Mouse (Mus musculus): ENCODE measurements at regions not wholly inside any gene's neighbourhood (a gene's known extent, or its start where the extent isn't known, plus 50 kb on each side); places are given as distances from the start of the nearest gene placed in this dataset.

DNA sequence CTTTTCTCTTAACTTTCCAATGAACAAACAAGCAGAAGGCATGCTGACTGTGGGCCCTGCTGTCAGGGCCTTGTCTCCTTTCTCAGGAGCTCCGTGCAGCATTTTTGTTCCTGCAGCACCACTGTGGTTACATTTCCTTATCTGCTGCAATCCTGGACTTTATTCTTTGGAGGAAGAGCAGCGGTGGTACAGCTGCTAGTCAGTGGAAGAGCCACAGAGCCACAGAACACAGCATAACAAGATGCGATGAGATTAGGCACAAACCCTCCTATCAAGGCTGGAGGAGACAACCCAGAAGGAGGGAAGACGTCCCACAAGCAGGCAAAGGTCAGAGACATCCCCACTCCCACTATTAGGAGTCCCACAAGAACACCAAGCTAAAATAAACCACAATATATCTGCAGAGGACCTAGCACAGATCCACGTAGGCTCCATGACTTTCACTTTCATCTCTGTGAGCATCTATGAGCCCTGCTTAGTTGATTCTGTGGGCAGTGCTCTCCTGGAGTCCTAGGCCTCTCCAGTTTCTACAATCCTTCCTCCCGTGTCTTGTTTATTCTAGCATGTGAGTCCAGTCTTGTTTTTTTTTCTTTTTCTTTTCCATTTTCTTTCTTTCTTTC is 133.0 kb downstream of the Zfp619 start:
- DNase-seq (ENCODE audit: low read depth, low spot score): no peak
- H3K27ac ChIP-seq (ENCODE audit: control insufficient read depth, low read depth, low read length): no peak overlapping the region
- H3K79me2 ChIP-seq (ENCODE audit: control insufficient read depth, insufficient read depth, low read length, poor library complexity): no peaks in the 10 kb centered on the region
- no peak overlapping the region for H3K9ac ChIP-seq (ENCODE audit: control insufficient read depth, low read depth, low read length, poor library complexity, severe bottlenecking)
- no peaks in the 10 kb centered on the region for H3K27me3 ChIP-seq (ENCODE audit: control insufficient read depth in 1 of 2, insufficient read depth in 2 of 2, low read length in 2 of 2)
- H3K9me3 ChIP-seq (replicated peaks; ENCODE audit: insufficient read depth, low read length): no peaks in the 10 kb centered on the region
- TF ChIP-seq TBP (IDR thresholded peaks at IDR 0.05; ENCODE audit: low read depth, low read length): no peak
- no peak for TF ChIP-seq BHLHE40 (IDR thresholded peaks at IDR 0.05; ENCODE audit: borderline replicate concordance, low read depth, low read length)
- TF ChIP-seq USF2 (IDR thresholded peaks at IDR 0.05; ENCODE audit: borderline replicate concordance in 1 of 2, insufficient read depth in 1 of 2, low read depth in 1 of 2, low read length in 2 of 2): no peak
- TF ChIP-seq GATA1 (IDR thresholded peaks at IDR 0.05; ENCODE audit: low read depth, low read length): no peak
- no peak for TF ChIP-seq NELFE (IDR thresholded peaks at IDR 0.05; ENCODE audit: low read depth, low read length)
- TF ChIP-seq MAZ (IDR thresholded peaks at IDR 0.05; ENCODE audit: low read depth, low read length): no peak
- TF ChIP-seq ETS1 (IDR thresholded peaks at IDR 0.05; ENCODE audit: low read depth, low read length): no peak
- no peak for TF ChIP-seq RAD21 (IDR thresholded peaks at IDR 0.05; ENCODE audit: low read depth, low read length)
- no peak for TF ChIP-seq RCOR1 (IDR thresholded peaks at IDR 0.05; ENCODE audit: low read depth, low read length)
- TF ChIP-seq SIN3A (IDR thresholded peaks at IDR 0.05; ENCODE audit: low read length): no peak
- no peak for TF ChIP-seq E2F4 (IDR thresholded peaks at IDR 0.05; ENCODE audit: borderline replicate concordance, low read depth, low read length)
- TF ChIP-seq USF1 (IDR thresholded peaks at IDR 0.05; ENCODE audit: low read depth, low read length): no peak
- TF ChIP-seq CTCF (IDR thresholded peaks at IDR 0.05 in 2 of 3, conservative IDR thresholded peaks at IDR 0.05 in 1 of 3; ENCODE audit: control insufficient read depth in 1 of 3, insufficient read depth in 1 of 3, low read depth in 2 of 3, low read length in 3 of 3, poor library complexity in 1 of 3, severe bottlenecking in 1 of 3): no peak
- no peak for TF ChIP-seq MXI1 (IDR thresholded peaks at IDR 0.05; ENCODE audit: low read depth, low read length)
- no peak for TF ChIP-seq POLR2A (IDR thresholded peaks at IDR 0.05; ENCODE audit: control insufficient read depth in 1 of 2, insufficient read depth in 1 of 2, low read depth in 1 of 2, low read length in 2 of 2, poor library complexity in 1 of 2)
- no peak for TF ChIP-seq NRF1 (IDR thresholded peaks at IDR 0.05; ENCODE audit: insufficient read depth, low read depth, low read length, poor library complexity, severe bottlenecking)
- TF ChIP-seq ZC3H11A (IDR thresholded peaks at IDR 0.05; ENCODE audit: low read depth, low read length): no peak
- no peak for TF ChIP-seq MEF2A (IDR thresholded peaks at IDR 0.05; ENCODE audit: extremely low read depth, insufficient replicate concordance, low read depth, low read length, poor library complexity, severe bottlenecking)
- no peak for TF ChIP-seq UBTF (IDR thresholded peaks at IDR 0.05; ENCODE audit: borderline replicate concordance, insufficient read depth, low read depth, low read length)
- H3K4me3 ChIP-seq (ENCODE audit: control insufficient read depth in 1 of 2, insufficient read depth in 1 of 2, low read depth in 2 of 2, low read length in 2 of 2): no peak overlapping the region
- no peaks in the 10 kb centered on the region for H3K4me1 ChIP-seq (ENCODE audit: control insufficient read depth in 1 of 2, insufficient read depth in 2 of 2, low read length in 2 of 2)
- no peaks in the 10 kb centered on the region for H3K36me3 ChIP-seq (ENCODE audit: control insufficient read depth in 1 of 2, insufficient read depth in 2 of 2, low read length in 2 of 2)

Measured in MEL (cell line).